Mouse (Mus musculus): Measurements from ENCODE around the gene Clns1a. TPM values are rescaled to one million over a fixed set of nuclear protein-coding genes. Genes with fewer than 3 reads are reported as not detected.

Gene Clns1a
- total RNA-seq, 2 experiments from 2014 or later = 28.7 to 29.5 TPM

DNA sequence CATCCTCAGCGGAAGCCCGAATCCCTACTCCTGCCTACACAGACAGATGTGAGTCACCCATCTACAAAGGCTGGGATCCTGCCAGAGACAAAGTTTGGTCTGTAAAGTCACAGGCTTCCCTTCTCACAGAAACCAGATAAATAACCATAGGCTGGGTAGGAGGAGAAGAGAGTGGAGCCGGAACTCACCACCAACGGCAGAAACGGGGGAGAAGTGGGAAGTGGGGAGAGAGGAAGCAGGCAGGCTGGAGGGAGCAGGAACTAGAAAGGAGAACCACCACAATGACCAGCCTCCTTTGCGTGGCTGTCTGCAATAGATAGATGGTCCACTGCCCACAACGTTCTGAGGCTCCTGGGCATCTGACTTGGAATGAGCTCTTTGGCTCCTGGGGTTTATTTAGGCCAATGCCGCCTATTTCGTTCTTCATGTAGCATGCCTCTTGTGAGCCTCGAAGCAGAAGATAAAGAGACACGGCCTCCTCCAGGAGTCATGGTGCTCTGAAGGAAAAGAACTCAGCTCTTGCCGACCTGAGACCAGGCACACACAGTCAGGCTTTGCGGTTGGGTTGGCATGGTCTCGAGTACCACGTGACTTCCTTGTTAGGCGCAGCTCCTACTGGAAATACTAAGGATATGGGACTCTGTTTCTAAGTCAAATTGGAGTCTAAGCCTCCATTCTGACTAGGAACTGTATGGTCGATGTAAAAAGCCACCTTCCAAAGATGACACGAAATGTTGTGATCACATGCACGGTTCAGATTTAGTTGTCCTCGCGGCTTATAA, 68.9 kb downstream of the Clns1a start:
- peak; percentile 51 to 64 for DNase-seq

DNA sequence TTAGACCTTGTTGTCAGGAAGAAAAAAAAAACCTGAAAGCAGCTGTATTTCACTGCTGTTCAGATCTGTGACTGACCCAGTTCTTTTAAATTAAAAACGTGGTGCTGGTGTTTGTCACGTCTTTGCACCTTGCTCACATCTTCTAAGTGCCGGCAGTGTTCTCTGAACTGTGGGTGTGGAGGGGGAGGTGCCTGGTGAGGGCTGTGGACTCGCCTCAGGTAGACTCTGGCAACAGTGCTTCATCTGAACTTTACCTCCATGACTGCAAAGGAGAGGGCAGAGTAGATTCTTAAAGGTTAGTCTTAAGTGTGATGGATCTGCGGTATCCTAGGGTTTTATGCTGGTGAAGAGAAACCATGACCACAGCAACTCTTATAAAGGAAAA, 69.5 kb downstream of the Clns1a start:
- DNase-seq = no peak

DNA sequence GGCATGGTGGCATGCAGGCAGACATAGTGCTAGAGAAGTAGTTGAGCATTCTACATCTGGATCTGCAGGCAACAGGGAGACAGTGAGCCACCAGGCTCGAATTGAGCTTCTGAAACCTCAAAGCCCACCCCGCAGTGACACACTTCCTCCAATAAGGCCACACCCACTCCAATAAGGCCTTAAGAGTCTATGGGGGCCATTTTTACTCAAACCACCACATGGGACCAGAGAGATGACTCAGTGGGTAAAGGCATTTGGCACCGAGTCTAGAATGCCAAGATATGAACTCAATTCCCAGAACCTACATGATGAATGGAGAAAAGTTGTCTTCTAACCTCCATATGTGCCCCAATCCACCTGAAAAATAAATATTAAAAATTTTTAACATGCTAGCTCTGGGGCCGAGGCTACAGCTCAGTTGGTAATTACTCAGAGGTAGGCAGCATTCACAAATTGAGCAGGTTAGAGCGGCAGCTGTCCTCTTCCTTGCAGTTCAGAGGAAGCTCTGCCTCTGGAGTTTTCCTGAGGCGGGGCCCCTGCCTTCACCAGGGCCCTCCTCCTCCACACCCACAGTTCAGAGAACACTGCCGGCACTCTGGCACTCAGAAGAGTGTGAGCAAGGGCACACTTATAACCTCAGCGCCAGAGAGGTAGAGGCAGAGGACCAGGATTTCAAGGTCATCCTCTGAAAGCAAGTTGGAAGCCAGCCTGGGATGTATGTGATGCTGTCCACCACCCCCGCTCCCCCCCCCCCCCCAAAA, 70.2 kb downstream of the Clns1a start:
- DNase-seq = no peak

DNA sequence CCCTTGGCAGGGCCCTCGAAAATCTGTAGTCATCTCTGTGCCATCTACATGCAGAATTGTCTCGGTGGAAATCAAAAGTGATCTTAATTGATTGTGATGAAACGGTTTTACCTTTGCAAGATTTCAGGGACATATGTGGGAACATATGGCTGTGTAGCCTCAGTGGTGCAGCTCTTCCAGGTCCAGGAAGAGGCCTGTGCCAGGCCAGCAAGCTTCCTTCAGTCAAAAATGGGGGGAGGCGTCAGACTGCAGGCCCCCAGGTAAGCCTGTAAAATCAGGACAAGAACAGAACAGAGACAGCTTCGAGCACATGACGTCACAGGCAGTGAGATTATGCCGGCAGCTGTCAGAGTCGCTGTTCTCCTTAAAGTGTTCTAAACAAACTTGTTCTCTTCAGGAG, 71.4 kb downstream of the Clns1a start:
- DNase-seq = no peak

DNA sequence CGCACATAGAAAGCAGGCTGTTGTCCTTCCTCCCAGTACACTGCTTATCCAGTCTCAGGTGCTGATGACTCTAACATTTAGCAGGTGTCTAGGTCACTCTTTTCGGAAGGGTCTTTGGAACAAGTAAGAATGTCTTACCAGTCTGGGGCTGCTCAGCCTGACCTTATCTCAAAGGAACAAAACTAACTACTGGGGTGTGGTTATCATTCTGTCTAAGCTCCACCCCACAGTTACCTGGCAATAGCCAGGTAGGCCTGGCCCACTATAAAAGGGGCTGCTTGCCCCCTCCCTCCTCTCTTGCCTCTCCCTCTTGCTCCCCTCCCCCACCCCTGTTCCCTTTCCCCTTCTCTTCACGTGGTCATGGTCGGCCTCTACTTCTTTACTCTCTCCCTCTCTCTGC, 72.6 kb downstream of the Clns1a start:
- DNase-seq = no peak

Other genes with a start within 250 kb of the Clns1a start
- gene Kctd14, start 245.3 kb upstream of the Clns1a start, total RNA-seq (2021) = under 1 TPM; 0.37 to 0.69 TPM
- gene Ints4, start 215.7 kb upstream of the Clns1a start, total RNA-seq (2021) = 10 to 100 TPM; 51.9 to 69.1 TPM
- 10 to 100 TPM; 63.9 to 67.8 TPM for gene Aamdc, start 117.1 kb upstream of the Clns1a start, total RNA-seq (2021)
- gene Rsf1, start 116.7 kb upstream of the Clns1a start, total RNA-seq (2021) = 10 to 100 TPM; 14.3 to 16.1 TPM
- 1 to 10 TPM; 1.5 to 1.7 TPM for gene Aqp11, start 41.7 kb downstream of the Clns1a start, total RNA-seq (2021)
- gene Pak1, start 91.9 kb downstream of the Clns1a start, total RNA-seq (2021) = 1 to 10 TPM; 1.5 to 2.2 TPM
- not detected for gene Gdpd4, start 223.3 kb downstream of the Clns1a start, total RNA-seq (2021)